Mouse (Mus musculus) testis, adult 2 months (tissue): ENCODE measurements at regions not wholly inside any gene's neighbourhood (a gene's known extent, or its start where the extent isn't known, plus 50 kb on each side); places are given as distances from the start of the nearest gene placed in this dataset.

ENCODE experiments used
- H3K27ac ChIP-seq: fragments of 200-500 bp; 2 replicates; pipeline ENCODE4 v1.5.1; 2012; ENCODE audit warnings: low read depth, low read length; ENCODE audit not compliant: control insufficient read depth, insufficient read depth
- H3K27me3 ChIP-seq: fragments of 200-500 bp; 2 replicates; pipeline ENCODE4 v1.6.1; 2012; ENCODE audit warnings: mild to moderate bottlenecking, low read length, moderate library complexity; ENCODE audit not compliant: control insufficient read depth, insufficient read depth
- H3K36me3 ChIP-seq: fragments of 200-500 bp; 2 replicates; pipeline ENCODE4 v1.6.1; 2012; ENCODE audit warnings: mild to moderate bottlenecking, low read length; ENCODE audit not compliant: control insufficient read depth, insufficient read depth
- H3K4me1 ChIP-seq: fragments of 200-500 bp; 2 replicates; pipeline ENCODE4 v1.6.1; 2012; ENCODE audit warnings: low read length; ENCODE audit not compliant: control insufficient read depth, insufficient read depth
- H3K4me3 ChIP-seq: fragments of 200-500 bp; 2 replicates; pipeline ENCODE4 v1.5.1; 2012; ENCODE audit warnings: low read depth, mild to moderate bottlenecking, low read length, moderate library complexity, mixed read lengths; ENCODE audit not compliant: control insufficient read depth
- CTCF ChIP-seq: fragments of 200-500 bp; IDR thresholded peaks from 2 replicates; pipeline ENCODE4 v1.5.1; 2012; ENCODE audit warnings: low read depth, mild to moderate bottlenecking, inconsistent platforms, low read length, moderate library complexity; ENCODE audit not compliant: control insufficient read depth, insufficient read depth, insufficient replicate concordance
- POLR2A ChIP-seq: fragments of 200-500 bp; IDR thresholded peaks from 2 replicates; pipeline ENCODE4 v1.6.1; 2012; ENCODE audit warnings: low read depth, mild to moderate bottlenecking, inconsistent platforms, low read length, moderate library complexity; ENCODE audit not compliant: control insufficient read depth

DNA sequence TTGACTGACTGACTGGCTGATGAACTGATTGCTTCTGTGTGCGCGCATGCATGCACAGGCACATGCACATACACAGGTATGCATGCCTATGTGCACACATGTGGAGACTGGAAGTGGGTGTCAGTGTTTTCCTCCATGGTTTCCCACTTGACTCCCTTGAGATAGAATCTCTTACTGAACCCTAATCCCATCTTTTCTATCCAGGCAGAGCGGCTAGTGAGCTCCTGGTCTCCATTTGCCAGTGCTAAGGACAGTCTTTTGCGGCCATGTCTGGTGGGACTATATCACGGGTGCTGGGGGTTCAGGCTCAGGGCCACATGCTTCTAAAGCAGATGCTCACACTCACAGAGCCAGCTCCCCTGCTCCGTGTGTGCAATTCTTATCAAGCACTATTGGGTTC lies 133.0 kb upstream of the Bcl6 start:
- Histone ChIP-seq H3K27me3 (no peaks in the 10 kb centered on the region), H3K4me1 (no peaks in the 10 kb centered on the region), H3K4me3 (no peak overlapping the region), H3K27ac (no peak overlapping the region), H3K36me3 (no peaks in the 10 kb centered on the region)
- no peak for TF ChIP-seq CTCF
- TF ChIP-seq POLR2A: no peak

DNA sequence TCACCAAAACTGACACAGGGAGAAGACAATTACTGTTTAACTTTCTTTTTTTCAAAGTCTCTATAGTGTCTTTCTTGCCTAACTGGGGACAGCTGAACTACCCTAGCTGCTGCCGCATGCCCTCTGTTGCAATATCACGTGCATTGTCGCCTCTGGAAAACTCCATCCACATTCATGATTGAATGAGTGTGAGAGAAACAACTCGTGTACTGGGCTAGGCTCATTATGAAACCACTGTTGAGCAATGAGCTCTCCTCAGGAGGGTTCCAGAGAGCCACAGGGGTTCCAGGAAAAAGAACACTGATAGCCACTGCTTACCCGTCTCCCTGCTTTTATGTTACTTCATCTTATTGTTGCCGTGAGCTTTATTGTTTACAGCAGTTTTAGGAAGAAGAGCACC lies 132.2 kb upstream of the Bcl6 start:
- no peaks in the 10 kb centered on the region for H3K36me3 ChIP-seq
- no peaks in the 10 kb centered on the region for H3K4me1 ChIP-seq
- H3K4me3 ChIP-seq: no peak overlapping the region
- TF ChIP-seq POLR2A: no peak
- no peak for TF ChIP-seq CTCF
- H3K27ac ChIP-seq: no peak overlapping the region
- H3K27me3 ChIP-seq: no peaks in the 10 kb centered on the region

DNA sequence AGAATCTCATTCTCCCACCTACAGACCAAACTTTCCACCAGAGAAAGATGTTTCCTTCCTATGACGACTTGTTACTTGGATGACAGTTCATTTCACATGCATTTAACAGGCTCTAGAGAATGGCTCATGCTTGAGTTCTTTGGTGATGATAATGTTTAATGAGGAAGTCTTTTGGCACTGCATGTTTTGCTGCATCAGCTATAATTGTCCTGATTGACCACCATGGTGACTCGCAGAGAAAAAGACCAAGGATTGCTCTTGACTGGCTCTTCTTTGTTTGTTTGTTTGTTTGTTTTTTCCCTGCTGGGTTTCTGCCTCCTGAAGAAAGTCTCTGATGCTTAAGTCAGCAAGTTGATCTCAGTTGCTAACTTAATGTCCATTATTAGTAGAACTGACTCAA lies 129.8 kb upstream of the Bcl6 start:
- no peak for TF ChIP-seq CTCF
- TF ChIP-seq POLR2A: no peak
- Histone ChIP-seq H3K4me1 (no peaks in the 10 kb centered on the region), H3K36me3 (no peaks in the 10 kb centered on the region), H3K27ac (no peak overlapping the region), H3K27me3 (no peaks in the 10 kb centered on the region), H3K4me3 (no peak overlapping the region)

DNA sequence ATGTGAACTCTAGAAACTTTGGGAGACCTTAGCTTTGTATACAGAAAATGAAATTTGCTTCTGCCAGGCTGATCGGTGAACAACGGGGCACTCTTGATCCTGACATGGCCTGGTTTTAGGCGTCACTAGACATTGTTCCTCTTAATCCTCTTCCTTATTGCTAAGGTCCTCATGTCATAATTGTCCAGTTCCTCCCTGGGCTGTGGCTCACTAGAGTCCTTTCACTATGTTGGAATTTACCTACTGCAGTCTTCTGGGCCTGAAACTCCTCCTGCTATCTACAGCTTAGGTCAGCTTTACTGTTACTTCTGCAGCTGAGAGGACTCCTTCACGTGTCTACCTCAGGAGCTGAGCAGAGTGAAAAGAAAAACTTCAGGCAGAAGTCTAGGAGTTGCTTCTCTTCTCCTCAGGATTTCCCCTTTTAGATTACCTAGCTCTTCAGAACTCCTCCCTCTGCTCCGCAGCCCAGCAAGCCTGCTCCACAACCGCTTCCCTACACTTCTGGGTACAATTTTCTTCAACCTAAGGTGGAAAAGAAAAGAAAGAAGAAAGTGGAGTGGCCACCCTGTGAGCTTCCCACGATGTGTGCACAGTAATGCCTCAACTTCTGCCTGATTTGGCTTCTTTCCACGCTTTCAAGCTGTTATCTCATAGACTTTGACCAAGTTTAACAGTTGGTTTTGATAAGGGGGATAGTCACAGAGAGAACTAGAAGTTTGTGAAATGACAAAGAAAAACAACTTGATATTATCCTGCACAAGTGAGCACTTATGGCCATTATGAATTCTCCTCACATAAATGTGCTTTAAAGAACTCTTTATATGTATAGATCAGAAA lies 114.4 kb upstream of the Bcl6 start:
- Histone ChIP-seq H3K4me1 (no peaks in the 10 kb centered on the region), H3K27ac (no peak overlapping the region)
- TF ChIP-seq CTCF: no peak
- no peak for TF ChIP-seq POLR2A

DNA sequence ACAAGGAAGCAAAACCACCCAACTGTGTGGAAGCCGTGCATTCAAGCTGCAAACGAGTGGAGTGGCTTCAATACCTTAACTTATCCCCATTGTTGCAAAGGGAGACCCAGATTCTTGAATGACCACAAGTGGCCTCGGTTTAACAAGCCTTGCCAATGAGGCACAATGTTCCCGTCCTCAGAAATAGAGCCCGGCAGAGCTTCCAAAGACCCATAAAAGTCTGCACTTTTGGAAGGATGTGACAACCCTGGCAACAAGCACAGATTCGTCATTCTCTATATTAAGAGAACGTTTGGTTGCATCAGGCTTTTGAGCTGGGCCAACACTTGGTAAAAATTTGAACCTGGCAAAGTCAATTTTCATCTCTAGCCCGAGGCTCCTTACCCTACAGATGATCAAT lies 108.9 kb upstream of the Bcl6 start:
- Histone ChIP-seq H3K36me3 (no peaks in the 10 kb centered on the region), H3K27me3 (no peaks in the 10 kb centered on the region), H3K4me1 (no peaks in the 10 kb centered on the region), H3K4me3 (no peak overlapping the region), H3K27ac (no peak overlapping the region)
- TF ChIP-seq CTCF (no peak), POLR2A (no peak)

More for the DNA sequence above, 114.4 kb upstream of the Bcl6 start:
- Histone ChIP-seq H3K36me3 (no peaks in the 10 kb centered on the region), H3K4me3 (no peak overlapping the region), H3K27me3 (no peaks in the 10 kb centered on the region)

DNA sequence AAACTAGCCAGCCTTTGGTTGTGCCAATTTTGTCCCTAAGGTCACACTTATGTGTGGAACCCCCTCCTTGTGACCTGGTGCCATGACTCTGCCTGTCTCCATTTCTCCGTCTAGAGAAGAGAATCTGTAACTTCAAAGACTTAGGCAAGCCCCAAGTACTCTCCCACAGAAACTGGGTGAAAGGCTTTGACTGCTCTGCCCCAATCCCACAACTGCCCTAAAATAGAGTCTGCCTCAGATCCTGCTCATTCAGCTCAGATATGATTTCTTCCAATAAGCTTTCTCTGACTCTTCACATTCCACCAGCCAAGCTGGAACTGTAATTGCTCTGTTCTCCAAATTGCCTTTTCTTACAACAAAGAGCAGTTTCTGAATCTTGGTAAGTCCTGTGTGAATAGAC lies 107.4 kb upstream of the Bcl6 start:
- no peaks in the 10 kb centered on the region for H3K27me3 ChIP-seq
- TF ChIP-seq POLR2A (no peak), CTCF (no peak)

DNA sequence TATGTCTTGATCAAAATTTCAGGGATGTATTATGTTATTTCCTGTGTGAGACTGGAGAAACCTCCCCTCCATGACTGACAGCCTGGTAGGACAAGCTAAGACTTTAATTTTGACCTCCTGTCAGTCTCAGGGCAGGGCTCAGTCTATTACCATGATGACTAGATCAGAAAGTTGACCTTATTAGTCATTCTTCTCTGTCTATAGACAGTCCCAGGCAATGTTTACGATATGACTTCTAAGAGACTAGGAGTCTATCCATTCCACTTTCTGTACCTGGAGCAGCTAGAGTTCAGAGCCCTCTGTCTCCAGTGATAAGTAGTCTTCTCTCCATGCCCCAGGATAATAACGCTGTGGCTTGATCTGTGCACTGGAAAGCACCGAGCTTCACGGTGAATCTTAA lies 107.0 kb upstream of the Bcl6 start:
- Histone ChIP-seq H3K27ac (no peak overlapping the region), H3K4me1 (no peaks in the 10 kb centered on the region), H3K27me3 (no peaks in the 10 kb centered on the region), H3K4me3 (no peak overlapping the region), H3K36me3 (no peaks in the 10 kb centered on the region)
- TF ChIP-seq CTCF (no peak), POLR2A (no peak)

More for the DNA sequence above, 107.4 kb upstream of the Bcl6 start:
- no peak overlapping the region for H3K27ac ChIP-seq
- no peak overlapping the region for H3K4me3 ChIP-seq
- H3K36me3 ChIP-seq: no peaks in the 10 kb centered on the region
- no peaks in the 10 kb centered on the region for H3K4me1 ChIP-seq

DNA sequence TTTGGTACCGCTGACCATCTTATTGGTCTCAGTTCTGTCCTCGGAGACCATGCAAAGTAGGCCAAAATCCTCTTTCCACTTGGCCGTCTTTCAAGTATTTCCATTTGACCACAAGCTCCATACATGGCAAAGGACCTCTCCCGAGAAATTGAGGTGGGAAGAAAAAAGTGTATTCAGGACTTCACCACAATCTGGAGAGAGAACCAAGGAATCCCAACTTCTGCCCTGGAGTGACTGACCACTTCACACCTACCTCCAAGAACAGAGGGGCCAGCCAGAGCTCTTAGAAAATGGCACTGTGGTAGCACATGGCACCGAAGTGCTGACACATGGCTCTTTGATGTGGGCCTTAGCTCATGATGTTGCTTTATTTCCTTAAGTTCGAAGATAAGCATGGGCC lies 105.9 kb upstream of the Bcl6 start:
- Histone ChIP-seq H3K4me1 (no peaks in the 10 kb centered on the region; the same call in 1 of the 2 replicates), H3K27ac (no peak overlapping the region), H3K36me3 (no peaks in the 10 kb centered on the region), H3K27me3 (no peaks in the 10 kb centered on the region), H3K4me3 (no peak overlapping the region)
- TF ChIP-seq POLR2A (no peak), CTCF (no peak)
